Mouse (Mus musculus) mesoderm, embryonic 11.5 days (tissue): ENCODE measurements around the gene Pde8a.
"Not testable (repeated sequence)": the region's sequence is repeated elsewhere in the genome, so short reads cannot be mapped to it uniquely, and the experiment has no call there.

Experiments used
- DNase-seq: peaks from one replicate; pipeline ENCODE4 v3.0.0-alpha.2; 2012; ENCODE audit warnings: low read depth, low spot score

Gene Pde8a

DNA sequence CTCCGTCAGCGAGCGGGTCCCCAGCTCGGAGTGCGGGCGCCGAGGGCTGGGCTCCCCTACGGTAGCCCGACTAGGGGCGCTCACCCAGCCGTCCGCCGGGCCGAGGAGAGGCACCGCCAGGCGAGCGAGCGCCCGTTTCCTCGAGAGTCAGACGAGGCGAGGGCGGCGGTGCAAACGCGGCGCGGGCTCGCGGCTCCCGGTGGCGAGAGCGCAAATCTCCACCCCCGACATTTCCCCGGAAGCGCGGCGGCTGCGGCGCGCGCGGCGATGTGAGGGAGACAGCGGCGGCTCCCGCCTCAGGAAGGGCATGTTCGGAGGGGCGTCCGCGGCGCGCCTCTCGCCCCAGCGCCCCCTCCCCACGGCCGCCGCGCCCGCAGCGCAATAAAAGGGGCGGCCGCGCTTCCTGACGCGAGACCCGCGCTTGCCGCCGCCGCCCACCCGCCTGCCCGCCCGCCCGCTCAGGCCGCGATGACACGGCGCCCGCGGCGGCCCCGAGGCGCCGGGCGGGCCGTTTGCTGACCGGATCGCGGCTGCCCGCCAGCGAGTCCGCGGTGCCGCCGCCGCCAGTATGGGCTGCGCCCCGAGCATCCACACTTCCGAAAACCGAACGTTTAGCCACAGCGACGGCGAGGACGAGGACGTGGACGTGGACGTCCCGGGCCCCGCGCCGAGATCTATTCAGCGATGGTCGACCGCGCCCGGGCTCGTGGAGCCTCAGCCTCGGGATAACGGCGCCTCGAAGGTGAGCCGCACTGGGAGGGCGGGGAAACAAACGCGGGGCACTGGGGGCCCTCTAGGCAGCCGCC is at the start of gene Pde8a:
Gene Pde8a, plus strand, starts transcription at position 250 of the 806 bp plus-strand sequence.
- DNase-seq: no peak

DNA sequence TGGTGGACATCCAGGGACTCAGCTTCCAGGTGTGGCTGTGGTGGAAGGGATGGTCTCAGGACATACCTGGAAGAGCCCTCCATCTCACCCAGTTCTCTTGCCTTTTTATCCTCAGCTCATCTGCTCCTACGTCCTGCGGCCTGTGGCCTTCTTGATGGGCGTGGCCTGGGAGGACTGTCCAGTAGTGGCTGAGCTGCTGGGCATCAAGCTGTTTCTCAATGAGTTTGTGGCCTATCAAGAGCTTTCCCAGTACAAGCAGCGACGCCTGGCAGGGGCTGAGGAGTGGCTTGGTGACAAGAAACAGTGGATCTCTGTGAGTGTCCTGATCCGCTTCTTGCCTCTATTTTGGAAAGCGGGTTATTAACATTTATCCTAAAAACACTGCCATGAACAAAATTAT is 49.0 kb upstream of the Pde8a start:
- no peak for DNase-seq

DNA sequence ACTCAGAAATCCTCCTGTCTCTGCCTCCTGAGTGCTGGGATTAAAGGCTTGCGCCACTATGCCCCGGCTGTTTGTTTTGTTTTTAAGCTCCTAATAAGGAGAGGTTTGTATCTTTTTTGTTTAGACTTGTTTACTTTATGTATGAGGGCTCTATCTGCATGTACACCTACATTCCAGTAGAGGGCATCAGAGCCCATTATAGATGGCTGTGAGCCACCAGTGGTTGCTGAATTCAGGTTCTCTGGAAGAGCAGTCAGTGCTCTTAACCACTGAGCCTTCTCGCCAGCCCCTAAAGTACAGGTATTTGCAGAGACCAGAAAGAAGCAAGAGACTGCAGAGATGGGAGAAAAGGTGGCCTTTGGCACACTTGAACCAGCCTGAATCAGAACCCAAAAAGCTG is 46.3 kb upstream of the Pde8a start:
- peak; percentile 68 for DNase-seq

DNA sequence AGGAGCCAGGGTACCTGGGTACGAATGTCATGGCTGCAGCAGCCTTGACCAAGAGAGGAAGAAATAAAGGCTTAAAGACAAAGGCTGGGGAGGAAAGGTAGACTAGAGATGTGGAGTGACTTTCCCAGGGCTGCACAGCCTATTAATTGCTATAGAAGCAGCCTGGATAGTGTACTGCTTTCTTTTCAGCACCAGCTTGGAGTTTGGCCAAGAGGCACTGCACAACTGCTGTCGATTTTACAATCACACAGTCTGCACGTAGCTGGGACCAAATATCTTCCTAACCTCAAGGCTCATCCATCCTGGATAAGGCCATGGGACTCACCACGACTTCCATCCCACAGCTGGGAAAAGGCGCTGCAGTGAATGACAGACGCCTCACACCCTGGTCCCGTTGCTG is 44.0 kb upstream of the Pde8a start:
- no peak for DNase-seq

DNA sequence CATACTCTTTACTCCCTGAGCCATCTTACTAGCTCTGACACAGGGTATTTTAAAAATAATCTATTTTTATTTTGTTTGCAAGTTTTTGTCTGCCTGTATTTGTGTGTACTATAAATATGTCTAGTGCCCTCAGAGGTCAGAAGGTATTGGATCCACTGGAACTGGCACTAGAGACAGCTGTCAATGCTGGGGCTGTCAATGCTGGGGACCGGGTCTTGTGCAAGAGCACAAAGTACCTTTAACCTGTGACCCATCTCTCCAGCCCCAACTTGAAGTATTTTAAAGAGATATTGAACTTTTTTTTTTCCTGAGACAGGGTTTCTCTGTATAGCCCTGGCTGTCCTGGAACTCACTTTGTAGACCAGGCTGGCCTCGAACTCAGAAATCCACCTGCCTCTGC is 39.5 kb upstream of the Pde8a start:
- no peak for DNase-seq

DNA sequence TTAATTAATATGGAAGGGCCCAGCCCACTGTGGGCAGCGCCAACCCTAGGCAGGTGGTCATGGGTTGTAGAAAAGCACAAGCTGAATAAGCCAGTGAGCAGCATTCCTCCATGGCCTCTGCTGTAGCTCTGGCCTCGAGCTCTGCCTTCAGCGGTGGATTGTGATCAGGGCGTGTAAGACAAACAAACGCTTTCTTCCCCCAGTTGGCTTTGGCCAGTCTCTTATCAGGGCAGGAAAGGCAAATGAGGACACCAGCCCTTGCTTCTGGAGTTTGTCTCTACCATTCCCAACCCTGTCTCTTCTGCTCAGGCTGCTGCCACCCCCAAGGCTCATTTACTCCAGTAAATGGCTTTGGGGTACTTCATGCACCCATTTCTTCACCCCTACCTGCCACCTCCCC is 38.7 kb upstream of the Pde8a start:
- DNase-seq: no peak

DNA sequence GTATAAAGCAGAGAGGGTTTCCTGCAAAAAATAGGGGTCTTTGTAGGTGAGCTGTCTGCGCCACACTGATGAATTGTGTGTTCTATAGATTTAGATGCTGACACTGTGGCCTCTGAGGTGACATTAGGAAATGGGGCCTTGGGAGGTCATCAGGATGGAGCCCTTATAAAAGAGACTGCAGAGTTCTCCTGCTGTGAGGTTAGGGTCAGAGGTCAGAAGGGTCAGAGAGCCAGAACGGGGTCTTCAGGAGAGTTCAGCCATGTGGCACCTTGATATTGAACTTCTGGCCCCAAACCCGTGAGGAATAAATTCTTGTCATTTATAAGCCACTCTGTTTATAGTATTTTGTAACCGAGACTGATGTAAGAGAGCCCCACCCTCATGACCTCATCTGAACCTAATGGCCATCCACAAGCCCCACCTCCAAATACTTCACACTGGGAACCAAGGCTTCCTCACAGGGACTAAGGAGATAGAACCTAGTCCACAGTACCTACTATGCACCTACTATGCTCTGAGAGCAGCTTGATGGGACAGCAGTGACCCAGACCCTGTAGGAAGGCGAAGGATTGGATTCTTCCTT is 37.1 kb upstream of the Pde8a start:
- DNase-seq: peak; percentile 30

DNA sequence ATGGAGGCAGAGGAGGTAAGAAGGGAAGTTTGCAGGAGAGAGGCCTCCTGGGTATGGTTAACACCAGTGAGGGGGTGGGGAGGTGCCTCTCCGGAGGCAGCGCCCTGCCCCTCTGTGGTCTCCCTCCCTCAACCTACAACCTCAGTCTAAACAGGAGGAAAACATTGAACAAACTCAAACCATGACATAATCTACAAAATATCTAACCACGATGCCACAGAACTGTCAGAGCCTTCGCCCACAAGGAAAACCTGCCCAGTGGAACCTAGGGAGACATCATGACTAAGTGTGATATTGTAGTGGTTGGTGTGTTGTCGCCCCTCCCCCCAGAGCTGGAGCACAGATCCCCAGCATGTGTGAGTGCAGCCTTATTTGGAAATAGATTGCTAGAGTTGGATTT is 33.9 kb upstream of the Pde8a start:
- no peak for DNase-seq

DNA sequence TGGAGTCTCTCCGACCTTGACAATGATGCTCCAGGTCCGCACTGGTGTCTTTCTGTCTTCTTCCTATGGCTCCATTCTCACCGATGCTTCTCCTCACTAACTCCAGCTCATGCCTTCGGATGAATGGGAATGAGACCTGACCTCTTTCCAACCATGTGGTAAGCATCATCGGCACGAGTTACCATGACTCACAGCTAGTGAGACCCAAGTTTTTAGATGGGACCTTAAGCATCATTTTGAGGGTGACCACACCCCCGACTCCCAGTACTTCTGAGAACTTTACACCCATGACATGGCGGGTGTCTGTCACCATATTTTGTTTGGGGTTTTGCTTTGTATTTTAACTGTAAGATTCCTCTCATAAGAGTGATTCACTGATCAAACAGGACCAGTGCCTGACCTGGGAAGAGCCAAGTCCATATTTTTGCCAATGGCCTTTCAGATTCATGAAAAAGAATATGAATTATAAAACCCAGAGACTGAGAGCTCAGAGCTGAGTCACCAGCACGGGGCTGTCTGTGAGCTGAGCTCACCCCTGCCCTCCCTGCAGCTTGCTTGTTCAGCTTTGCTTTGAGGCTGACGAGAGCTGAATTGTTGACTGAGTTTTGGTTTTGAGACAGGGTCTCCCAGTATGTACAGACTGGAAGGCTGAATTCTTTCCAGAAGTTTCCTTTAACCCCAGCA is 30.8 kb upstream of the Pde8a start:
- DNase-seq: no peak

DNA sequence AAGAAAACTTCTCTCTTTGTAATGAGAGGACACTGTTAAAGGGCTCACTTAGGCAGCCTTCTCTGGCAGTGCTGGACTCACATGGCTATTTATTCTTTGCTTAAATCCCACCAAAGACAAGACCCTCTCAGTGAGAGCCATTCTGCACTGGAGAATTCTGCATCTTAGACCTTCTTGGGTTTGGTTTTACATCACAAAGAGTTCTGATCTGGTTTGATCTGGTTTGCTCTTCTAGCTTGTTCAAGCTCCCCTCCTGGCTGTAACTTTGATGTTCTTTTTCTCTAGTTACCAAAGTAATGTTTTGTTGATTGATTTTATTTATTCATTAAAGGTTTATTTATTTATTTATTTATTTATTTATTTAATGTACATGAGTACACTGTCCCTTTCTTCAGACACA is 30.2 kb upstream of the Pde8a start:
- DNase-seq: no peak

DNA sequence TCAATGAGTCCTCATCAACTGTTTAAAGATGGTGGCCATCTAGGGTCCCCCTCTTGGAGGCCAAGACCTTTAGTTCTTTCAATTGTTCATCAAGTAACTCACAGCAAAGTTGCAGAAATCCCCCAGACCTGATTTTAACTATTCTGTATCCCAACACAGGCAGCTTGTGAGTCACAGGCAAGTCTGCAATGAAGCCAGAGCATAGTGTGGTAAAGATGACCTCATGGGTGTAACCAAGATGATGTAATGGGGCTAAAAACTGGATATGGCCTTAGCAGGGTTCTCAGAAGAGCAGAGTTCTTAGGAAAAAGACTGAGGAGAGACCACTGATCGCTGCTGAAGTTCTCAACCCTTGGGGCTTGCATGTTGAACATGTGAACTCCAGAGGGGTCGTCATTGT is 29.3 kb upstream of the Pde8a start:
- no peak for DNase-seq

DNA sequence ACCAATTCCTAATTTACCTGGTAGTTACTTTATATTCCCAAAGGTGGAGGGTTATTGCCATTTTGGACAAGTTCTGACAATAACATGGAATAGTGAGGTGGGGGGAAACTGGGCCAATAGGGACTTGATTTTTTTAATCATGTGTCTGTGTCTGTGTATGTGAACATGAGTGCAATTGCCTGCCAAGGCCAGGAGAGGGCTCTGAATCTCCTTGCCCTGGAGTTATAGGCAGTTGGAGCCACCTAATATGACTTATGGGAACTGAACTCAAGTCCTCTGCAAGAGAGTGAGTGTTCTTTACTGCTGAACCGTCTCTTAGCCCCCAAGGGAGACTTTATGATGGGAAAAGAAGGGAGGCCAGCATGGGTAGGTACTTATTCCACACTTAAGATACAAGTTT is 28.7 kb upstream of the Pde8a start:
- DNase-seq: no peak

DNA sequence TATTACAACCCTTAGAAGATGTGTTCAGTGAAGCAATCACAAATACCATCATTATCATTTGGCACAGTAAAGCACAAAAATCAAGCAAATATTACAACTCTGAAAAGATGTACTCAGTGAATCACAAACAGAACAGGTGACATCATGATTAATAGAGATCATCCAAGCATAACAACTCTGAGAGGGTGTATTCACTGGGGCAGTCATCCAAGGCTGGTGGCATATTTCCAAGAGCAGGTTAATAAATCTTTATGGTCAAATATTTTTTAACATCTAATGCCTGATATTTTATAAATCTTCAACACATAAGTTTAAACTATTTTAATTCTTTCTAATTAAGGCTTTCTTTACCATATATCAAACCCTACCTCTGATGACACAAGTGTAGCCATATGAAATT is 27.4 kb upstream of the Pde8a start:
- DNase-seq: not testable (repeated sequence)

DNA sequence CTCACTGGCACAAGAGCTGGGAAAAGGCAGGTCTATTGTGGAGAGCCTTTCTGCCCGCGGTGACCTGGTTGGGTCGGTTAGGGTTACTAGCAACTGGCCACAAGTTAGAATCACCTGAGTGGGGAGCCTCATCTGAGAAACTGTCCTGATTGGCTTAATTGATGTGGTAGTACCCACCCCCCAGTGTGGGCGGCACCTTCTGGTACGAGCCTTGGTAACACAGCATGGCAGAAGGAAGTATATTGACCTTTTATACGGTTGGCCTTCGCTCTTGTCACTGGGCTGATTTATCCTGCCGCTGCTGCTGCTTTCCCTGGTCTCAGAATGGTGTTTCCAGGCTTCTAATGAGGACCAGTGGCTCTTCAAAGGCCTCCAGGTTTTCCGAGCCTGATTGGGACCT is 24.2 kb upstream of the Pde8a start:
- no peak for DNase-seq

DNA sequence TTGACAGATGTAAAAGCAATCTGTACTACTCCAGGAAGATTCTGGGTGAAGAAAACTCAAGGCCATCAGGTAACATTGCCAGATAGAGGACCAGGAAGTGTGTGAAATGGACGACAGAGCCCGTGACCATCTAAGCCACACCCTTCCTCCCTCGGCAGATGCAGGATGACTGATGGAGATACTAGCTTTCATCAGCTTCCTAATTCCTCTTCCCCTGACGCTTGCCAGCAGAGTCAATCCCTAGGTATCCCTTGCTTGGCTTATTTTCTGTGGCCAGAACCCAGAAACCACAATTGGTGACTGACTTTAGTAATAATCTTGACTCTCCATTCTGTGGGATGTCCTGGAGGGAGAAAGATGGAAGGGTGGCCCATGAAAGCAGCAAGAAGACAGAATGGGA is 17.9 kb upstream of the Pde8a start:
- DNase-seq: no peak

DNA sequence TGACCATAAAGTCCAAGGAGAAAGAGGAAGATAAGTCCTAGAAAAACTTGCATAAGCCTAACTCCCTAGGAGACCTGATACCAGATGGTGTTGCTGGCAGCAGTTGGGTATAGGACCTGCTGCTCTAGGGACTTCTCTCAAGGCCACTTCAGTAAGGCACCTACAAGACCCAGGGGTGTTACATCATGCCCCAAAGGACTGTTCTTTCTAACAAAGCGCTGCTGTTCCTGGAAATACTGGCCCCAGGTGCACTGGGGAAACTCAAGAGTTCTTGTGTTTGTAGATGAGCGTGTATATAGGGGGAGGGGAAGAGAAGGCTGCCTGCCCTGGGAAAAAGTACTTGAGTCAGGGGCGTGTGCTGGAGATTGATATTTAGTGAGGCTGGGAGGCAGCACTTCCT is 16.6 kb upstream of the Pde8a start:
- no peak for DNase-seq

DNA sequence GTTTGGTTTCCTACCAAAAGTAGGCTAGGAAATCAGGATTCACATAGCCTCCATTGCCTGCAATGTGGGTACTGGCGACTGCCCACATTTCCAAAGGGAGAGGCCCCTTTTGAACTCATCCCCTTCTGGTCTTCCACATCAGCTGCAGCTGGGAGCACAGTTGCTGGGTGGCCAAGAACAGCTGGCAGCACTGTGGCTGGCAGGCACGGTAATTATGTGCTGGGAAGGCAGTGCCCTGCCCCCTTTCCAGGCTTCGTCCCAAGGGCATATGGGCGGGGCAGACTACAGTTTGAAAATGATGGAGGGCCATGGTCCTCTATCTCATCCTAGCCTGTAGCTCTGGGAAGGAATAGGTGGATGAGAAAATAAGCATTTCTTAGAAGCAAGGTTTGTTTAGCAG is 14.9 kb upstream of the Pde8a start:
- DNase-seq: no peak

DNA sequence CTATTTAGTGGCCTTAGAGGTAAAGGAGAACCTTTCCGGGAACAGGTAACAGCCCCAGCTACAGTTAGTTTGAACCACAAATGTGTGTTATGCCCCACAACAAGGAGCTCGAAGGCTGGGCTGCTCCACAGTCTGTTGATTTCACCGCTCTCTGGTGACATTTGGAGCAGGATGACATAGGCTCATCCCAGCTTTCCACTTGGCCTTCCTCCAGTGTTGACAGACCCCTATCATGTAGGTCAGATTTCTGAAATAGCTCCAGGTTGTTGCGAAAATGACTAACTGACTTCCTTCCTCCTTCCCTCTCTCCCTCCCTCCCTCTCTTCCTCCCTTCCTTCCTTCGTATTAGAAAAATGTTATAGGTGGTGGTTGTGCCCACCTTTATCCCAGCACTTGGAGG is 14.3 kb upstream of the Pde8a start:
- no peak for DNase-seq

DNA sequence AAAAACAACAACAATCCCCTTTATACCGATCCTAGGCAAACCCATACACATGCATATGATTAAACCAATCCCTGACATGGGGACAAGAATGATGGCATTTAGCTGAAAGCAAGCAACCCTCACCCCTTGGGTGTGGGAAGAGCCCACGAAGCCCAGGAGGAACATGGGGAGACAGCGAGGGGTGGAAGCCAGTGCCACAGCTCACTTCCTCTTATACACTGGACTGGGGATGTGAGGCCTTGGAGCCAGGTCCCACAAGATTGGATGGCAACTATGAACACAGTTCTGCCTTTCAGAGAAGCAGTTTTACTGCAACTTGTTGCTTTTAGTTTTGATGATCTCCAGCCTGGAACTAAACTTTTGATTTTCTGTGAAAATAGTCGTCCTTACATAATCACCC is 13.6 kb upstream of the Pde8a start:
- DNase-seq: no peak

DNA sequence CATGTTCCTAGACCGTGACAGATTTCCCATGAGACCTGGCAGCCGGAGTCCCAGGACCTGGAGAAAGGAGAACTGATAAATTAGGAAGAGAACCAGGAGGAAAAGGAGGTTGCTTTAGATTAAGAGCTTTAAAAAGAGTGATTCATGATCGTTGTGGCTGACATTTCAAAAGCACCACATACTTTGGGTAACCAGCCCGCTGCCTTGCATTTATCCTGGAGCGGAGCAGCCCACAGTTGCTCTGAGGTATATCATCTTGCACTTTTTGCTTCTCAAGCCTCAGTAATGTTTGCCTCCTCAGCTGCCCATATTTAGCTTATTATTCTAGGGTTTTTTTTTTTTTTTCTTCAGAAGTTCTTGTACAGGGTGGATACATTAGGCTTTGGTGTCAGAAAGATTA is 11.0 kb upstream of the Pde8a start:
- DNase-seq: peak; percentile 52

DNA sequence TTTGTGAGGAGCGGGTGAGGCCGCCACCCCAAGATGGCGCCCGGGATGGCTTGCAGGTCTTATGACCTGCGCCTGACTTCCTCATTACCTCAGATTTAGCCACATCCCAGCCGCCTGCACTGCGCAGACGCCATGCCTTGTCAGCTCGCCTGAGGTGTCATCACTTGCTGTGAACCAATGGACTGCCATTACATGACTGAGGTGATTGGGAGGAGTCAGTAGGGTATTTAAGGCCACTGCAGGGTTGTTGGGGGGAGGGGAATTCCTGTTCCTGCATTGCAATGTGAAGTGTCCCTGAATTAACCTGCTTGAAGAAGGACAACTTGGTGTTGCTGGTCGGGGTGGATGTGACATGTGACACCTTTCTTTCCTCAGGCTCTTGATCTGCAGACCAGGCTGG is 9.8 kb upstream of the Pde8a start:
- not testable (repeated sequence) for DNase-seq

DNA sequence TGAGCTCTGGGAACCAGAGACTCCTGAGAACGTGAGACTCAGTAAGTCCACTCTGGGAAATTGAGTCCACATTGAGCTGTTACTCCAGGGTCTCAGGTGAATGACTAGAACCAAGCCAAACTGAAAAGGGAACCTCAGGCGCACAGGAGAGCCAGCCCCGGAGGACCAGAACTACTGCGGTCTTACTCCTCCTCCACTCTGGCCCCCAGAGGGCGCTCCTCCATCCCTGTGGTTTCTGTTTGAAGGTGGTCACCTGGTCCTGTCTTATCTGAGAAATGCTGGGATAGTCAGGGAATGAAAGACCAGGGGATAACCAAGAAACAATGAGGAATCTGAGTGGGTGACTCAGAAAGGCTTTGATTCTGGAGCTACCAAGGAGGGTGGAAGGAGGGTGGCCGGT is 4.5 kb upstream of the Pde8a start:
- peak; percentile 55 for DNase-seq
